Mouse (Mus musculus): ENCODE data around the gene Skida1. TPM values are rescaled to one million over a fixed set of nuclear protein-coding genes. Genes with fewer than 3 reads are reported as not detected.

Gene Skida1
- polyA plus RNA-seq, 1 experiment from 2014 or later: 9.8 TPM

- H3K27me3 ChIP-seq (replicated peaks; ENCODE audit: control insufficient read depth, insufficient read depth, low read length): no peaks in the 10 kb centered on the region
- 4% methylated on average over 10 of the region's 10 CpGs for WGBS
- H3K9ac ChIP-seq (replicated peaks; ENCODE audit: low read depth, low read length): peak overlapping the region; percentile 54
- H3K4me1 ChIP-seq (replicated peaks; ENCODE audit: control insufficient read depth, insufficient read depth, low read length): peaks cover 34% of the 10 kb centered on the region
- H3K4me2 ChIP-seq (ENCODE audit: low read length): peak overlapping the region; percentile 86
- no peak for ATAC-seq
- no peaks in the 10 kb centered on the region for H3K36me3 ChIP-seq (ENCODE audit: control insufficient read depth, insufficient read depth)
- H3K27ac ChIP-seq (ENCODE audit: low read length): peak overlapping the region; percentile 84
- no peaks in the 10 kb centered on the region for H3K9me3 ChIP-seq (ENCODE audit: control insufficient read depth, low read length)
- peak overlapping the region; percentile 23 for H3K4me3 ChIP-seq (replicated peaks; ENCODE audit: low read length)
Measured at GRCm38 (mm10) chr2:18050541-18050985, 1.7 kb upstream of the Skida1 start.

DNA sequence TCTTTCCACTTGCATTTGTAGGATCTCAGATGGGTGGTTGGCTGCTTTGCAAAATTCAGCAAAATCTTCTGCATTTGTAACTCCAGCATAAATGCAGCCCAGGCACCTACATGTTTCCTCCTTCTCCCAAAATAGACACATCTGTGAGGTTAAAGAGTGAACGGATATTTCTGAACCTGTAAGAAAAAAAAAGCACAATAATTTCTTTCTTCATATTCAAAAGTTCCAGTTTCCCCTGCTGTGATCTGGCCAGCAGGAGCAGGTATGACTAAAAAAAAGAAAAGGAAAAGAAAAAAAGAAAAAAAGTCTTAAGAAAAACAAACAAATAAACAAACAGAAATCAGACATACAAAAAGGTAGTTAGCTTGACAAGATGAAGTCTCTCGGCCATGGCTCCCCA is 1.2 kb upstream of the Skida1 start:
- H3K36me3 ChIP-seq (ENCODE audit: control insufficient read depth, insufficient read depth): no peaks in the 10 kb centered on the region
- peaks cover 30% of the 10 kb centered on the region for H3K4me1 ChIP-seq (replicated peaks; ENCODE audit: control insufficient read depth, insufficient read depth, low read length)
- no peaks in the 10 kb centered on the region for H3K9me3 ChIP-seq (ENCODE audit: control insufficient read depth, low read length)
- H3K4me3 ChIP-seq (replicated peaks; ENCODE audit: low read length): peak overlapping the region; percentile 73
- H3K27ac ChIP-seq (ENCODE audit: low read length): peak overlapping the region; percentile 99
- peak overlapping the region; percentile 86 for H3K4me2 ChIP-seq (ENCODE audit: low read length)
- peak overlapping the region; percentile 70 for H3K9ac ChIP-seq (replicated peaks; ENCODE audit: low read depth, low read length)
- WGBS: 7% methylated on average over 2 of the region's 2 CpGs
- H3K27me3 ChIP-seq (replicated peaks; ENCODE audit: control insufficient read depth, insufficient read depth, low read length): no peaks in the 10 kb centered on the region
- no peak for ATAC-seq

DNA sequence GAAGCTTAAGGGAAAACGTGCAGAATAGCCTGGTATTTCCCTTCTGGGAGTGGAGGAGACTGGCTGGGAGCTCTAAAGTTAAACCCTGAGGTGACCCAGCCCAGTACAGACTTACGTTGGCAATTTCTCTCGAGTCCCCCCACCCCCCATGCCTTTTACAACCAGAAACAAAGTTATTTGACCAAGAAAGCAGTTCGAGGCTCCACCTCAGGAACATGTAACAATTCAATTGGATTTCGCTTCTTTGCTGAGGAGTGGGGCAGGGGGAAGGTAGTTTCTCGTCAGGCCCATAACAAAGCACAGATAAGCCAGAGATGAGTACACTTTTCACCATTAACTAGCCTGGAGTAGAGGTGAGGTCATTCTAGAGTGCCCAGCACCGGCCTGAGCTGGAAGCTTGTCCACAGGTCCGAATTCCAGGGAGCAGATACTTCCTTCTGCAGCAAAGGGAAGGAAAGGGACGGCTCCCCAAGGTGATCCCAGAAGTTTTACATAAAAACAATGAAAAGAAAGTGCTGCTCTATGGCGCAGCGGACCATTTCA is 499 bp upstream of the Skida1 start:
- WGBS: 3% methylated on average over 11 of the region's 11 CpGs
- peaks cover 29% of the 10 kb centered on the region for H3K4me1 ChIP-seq (replicated peaks; ENCODE audit: control insufficient read depth, insufficient read depth, low read length)

DNA sequence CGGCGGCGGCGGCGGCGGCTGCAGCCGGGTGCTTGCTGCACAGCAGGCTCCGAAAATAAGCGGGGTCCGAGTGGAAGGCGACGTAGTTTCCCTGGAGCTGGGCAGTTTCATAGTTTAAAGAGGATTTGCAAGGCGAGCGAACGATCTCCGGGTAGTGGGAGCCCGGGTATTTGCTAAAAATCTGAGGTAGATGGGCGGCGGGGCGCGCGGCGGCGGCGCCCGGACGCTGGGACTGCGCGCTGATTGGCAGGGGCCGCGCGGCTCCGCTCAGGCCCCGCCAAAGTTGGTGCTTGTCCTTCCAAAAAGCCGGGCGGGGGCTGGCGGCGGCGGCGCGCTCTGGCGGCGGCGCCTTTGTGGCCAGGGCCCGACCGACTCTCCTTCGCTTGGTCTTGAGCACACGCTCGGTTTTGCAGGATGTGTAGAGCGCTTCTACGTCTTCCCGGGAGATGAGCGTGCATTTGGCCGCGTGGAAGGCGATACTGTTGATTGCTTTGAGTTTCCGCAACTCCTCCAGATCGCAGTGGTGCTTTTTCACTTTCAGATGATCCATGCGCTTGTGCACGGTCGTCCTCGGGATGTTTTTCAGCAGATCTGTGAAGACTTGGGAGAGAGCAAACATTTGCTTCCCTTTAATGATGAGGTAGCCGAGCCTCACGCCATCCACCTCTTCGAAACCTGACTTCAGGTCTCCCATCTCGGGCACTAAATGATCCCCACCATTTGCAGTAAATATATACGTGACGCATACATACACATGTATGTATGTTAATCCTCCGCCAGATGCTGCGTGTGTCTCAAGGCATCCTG is 1.0 kb downstream of the Skida1 start:
- Histone ChIP-seq H3K27ac (ENCODE audit: low read length) (peak overlapping the region; percentile 99), H3K4me2 (ENCODE audit: low read length) (peak overlapping the region; percentile 86), H3K9me3 (ENCODE audit: control insufficient read depth, low read length) (no peaks in the 10 kb centered on the region), H3K36me3 (ENCODE audit: control insufficient read depth, insufficient read depth) (no peaks in the 10 kb centered on the region), H3K9ac (replicated peaks; ENCODE audit: low read depth, low read length) (peak overlapping the region; percentile 99), H3K4me1 (replicated peaks; ENCODE audit: control insufficient read depth, insufficient read depth, low read length) (peaks cover 35% of the 10 kb centered on the region), H3K4me3 (replicated peaks; ENCODE audit: low read length) (peak overlapping the region; percentile 73), H3K27me3 (replicated peaks; ENCODE audit: control insufficient read depth, insufficient read depth, low read length) (no peaks in the 10 kb centered on the region)
- peak; percentile 80 for ATAC-seq
- under 1% methylated on average over 70 of the region's 70 CpGs for WGBS

More for the DNA sequence above, 499 bp upstream of the Skida1 start:
- ATAC-seq: peak; percentile 19; the same call in 1 of the 2 replicates
- Histone ChIP-seq H3K9ac (replicated peaks; ENCODE audit: low read depth, low read length) (peak overlapping the region; percentile 70), H3K36me3 (ENCODE audit: control insufficient read depth, insufficient read depth) (no peaks in the 10 kb centered on the region), H3K9me3 (ENCODE audit: control insufficient read depth, low read length) (no peaks in the 10 kb centered on the region), H3K4me3 (replicated peaks; ENCODE audit: low read length) (peak overlapping the region; percentile 73), H3K27me3 (replicated peaks; ENCODE audit: control insufficient read depth, insufficient read depth, low read length) (no peaks in the 10 kb centered on the region), H3K27ac (ENCODE audit: low read length) (peak overlapping the region; percentile 99), H3K4me2 (ENCODE audit: low read length) (peak overlapping the region; percentile 86)

GRCm38 (mm10) chr2:18046758-18047645 is 1.8 kb downstream of the Skida1 start:
- peaks cover 41% of the 10 kb centered on the region for H3K4me1 ChIP-seq (replicated peaks; ENCODE audit: control insufficient read depth, insufficient read depth, low read length)
- H3K4me3 ChIP-seq (replicated peaks; ENCODE audit: low read length): peak overlapping the region; percentile 73
- H3K36me3 ChIP-seq (ENCODE audit: control insufficient read depth, insufficient read depth): no peaks in the 10 kb centered on the region
- peak overlapping the region; percentile 86 for H3K4me2 ChIP-seq (ENCODE audit: low read length)
- peak overlapping the region; percentile 99 for H3K9ac ChIP-seq (replicated peaks; ENCODE audit: low read depth, low read length)
- peak overlapping the region; percentile 99 for H3K27ac ChIP-seq (ENCODE audit: low read length)
- peak; percentile 32 for ATAC-seq
- H3K27me3 ChIP-seq (replicated peaks; ENCODE audit: control insufficient read depth, insufficient read depth, low read length): no peaks in the 10 kb centered on the region
- no peaks in the 10 kb centered on the region for H3K9me3 ChIP-seq (ENCODE audit: control insufficient read depth, low read length)
- WGBS: 0% methylated on average over 61 of the region's 64 CpGs

DNA sequence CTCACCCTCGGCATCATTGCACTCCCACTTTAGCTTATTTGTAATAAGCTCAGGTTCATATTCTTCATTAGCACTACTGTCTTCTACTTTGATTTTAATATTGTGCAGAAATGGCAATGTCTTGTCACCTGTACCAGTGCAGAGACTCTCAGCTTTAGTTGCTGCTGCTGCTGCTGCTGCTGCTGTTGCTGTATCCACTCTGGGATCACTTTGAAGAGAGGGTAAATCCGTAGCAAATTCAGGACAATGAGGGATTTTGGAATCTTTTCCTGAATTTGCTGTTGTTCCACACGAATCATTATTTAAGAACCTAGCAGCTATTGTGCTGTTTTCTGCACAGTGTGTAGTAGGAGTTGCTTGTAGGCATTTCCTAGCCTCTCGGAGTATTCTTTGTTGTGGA is 2.7 kb downstream of the Skida1 start:
- H3K4me1 ChIP-seq (replicated peaks; ENCODE audit: control insufficient read depth, insufficient read depth, low read length): peaks cover 43% of the 10 kb centered on the region
- H3K9me3 ChIP-seq (ENCODE audit: control insufficient read depth, low read length): no peaks in the 10 kb centered on the region
- WGBS: 0% methylated on average over 4 of the region's 4 CpGs
- no peaks in the 10 kb centered on the region for H3K27me3 ChIP-seq (replicated peaks; ENCODE audit: control insufficient read depth, insufficient read depth, low read length)
- ATAC-seq: no peak
- peak overlapping the region; percentile 99 for H3K9ac ChIP-seq (replicated peaks; ENCODE audit: low read depth, low read length)
- peak overlapping the region; percentile 99 for H3K27ac ChIP-seq (ENCODE audit: low read length)
- H3K4me2 ChIP-seq (ENCODE audit: low read length): peak overlapping the region; percentile 86
- peak overlapping the region; percentile 73 for H3K4me3 ChIP-seq (replicated peaks; ENCODE audit: low read length)
- H3K36me3 ChIP-seq (ENCODE audit: control insufficient read depth, insufficient read depth): no peaks in the 10 kb centered on the region

- H3K9me3 ChIP-seq (ENCODE audit: control insufficient read depth, low read length): no peaks in the 10 kb centered on the region
- peak overlapping the region; percentile 99 for H3K9ac ChIP-seq (replicated peaks; ENCODE audit: low read depth, low read length)
- H3K27me3 ChIP-seq (replicated peaks; ENCODE audit: control insufficient read depth, insufficient read depth, low read length): no peaks in the 10 kb centered on the region
- H3K27ac ChIP-seq (ENCODE audit: low read length): peak overlapping the region; percentile 99; the same call in 1 of the 2 replicates
- peak overlapping the region; percentile 73 for H3K4me3 ChIP-seq (replicated peaks; ENCODE audit: low read length)
- no peaks in the 10 kb centered on the region for H3K36me3 ChIP-seq (ENCODE audit: control insufficient read depth, insufficient read depth)
- ATAC-seq: no peak
- H3K4me2 ChIP-seq (ENCODE audit: low read length): peak overlapping the region; percentile 86
- peaks cover 46% of the 10 kb centered on the region for H3K4me1 ChIP-seq (replicated peaks; ENCODE audit: control insufficient read depth, insufficient read depth, low read length)
- 2% methylated on average over 6 of the region's 6 CpGs for WGBS
Measured at GRCm38 (mm10) chr2:18045781-18046181, 3.1 kb downstream of the Skida1 start.

DNA sequence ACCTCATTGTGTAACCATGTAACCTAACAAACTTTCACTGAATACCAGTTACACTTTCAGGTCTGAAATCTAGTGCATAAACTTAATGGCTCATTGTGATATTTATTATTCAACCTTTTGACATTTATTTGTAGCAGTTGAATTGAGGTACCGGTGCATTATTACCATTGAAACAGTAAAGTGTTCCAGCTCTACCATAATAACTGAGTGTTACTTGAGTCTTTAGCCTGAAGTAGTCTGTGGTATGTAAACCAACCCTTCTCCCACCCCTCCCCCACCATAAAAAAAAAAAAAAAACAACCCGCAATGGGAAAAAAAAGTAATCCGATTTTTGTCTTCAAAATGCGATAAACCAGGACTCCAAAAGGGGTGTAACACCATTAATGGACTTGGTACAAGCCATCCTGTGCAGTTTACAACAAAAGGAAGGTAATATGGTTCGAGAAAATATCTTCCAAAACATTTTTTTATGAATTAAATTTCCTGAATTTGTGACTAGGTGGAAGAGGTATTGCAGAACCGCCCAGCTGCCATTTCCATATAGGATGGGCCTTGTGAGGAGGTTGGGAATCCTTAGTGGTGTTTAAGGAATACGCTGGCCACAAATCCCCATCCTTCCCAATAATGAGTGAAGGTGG is 3.6 kb downstream of the Skida1 start:
- Histone ChIP-seq H3K9ac (replicated peaks; ENCODE audit: low read depth, low read length) (peak overlapping the region; percentile 99), H3K27ac (ENCODE audit: low read length) (peak overlapping the region; percentile 6; the same call in 1 of the 2 replicates), H3K27me3 (replicated peaks; ENCODE audit: control insufficient read depth, insufficient read depth, low read length) (no peaks in the 10 kb centered on the region), H3K9me3 (ENCODE audit: control insufficient read depth, low read length) (no peaks in the 10 kb centered on the region), H3K4me2 (ENCODE audit: low read length) (peak overlapping the region; percentile 86), H3K4me3 (replicated peaks; ENCODE audit: low read length) (peak overlapping the region; percentile 73), H3K36me3 (ENCODE audit: control insufficient read depth, insufficient read depth) (no peaks in the 10 kb centered on the region), H3K4me1 (replicated peaks; ENCODE audit: control insufficient read depth, insufficient read depth, low read length) (peaks cover 46% of the 10 kb centered on the region)
- WGBS: 2% methylated on average over 7 of the region's 7 CpGs
- no peak for ATAC-seq

Data from forebrain, embryonic 16.5 days (tissue).